Comparison of ENCODE assay signal across 17 mouse cellular contexts in the genomic region with DNA sequence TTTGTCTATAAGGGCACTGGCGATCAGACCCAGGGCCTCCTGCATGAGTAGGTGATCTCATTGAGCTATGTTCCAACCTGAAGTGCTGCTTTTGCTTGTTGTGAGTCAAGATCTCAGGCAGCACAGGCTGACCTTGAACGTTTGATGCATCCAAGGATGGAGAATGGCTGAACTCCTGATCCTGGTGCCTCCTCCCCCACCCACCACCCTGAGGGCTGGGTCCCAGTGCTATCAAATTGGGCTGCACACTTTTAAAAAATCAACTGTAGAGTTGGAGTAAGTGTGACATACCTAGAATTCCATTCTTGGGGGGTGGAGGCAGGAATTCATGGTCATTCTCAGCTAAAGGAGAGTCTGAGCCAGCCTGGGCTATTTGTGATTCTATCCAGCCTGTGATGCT. TPM values are rescaled to one million over a fixed set of nuclear protein-coding genes. Genes with fewer than 3 reads are reported as not detected.
"Had no signal": no experiment of that assay in that cellular context is flagged by ENCODE, and none has a peak within 500 bp of the region (broad histone marks: within the 10 kb centered on the region; RNA-seq: fewer than 3 reads in every experiment).

No protein-coding gene starts in this region.

- DNase-seq: lung, adult 2 months; lung, postnatal 14 days; lung, postnatal 36 days; right cerebral cortex, postnatal 14 days; thymus, adult 2 months; thymus, postnatal 36 days had no signal

- H3K4me3 ChIP-seq: lung, embryonic 15.5 days; megakaryocyte, embryonic 14.5 days; midbrain, embryonic 13.5 days; midbrain, embryonic 15.5 days; neural tube, embryonic 12.5 days; stomach, embryonic 15.5 days had no signal

- H3K9ac ChIP-seq: lung, embryonic 15.5 days; midbrain, embryonic 13.5 days; midbrain, embryonic 15.5 days; neural tube, embryonic 12.5 days; stomach, embryonic 15.5 days had no signal

- H3K36me3 ChIP-seq: lung, embryonic 15.5 days; midbrain, embryonic 13.5 days; midbrain, embryonic 15.5 days; neural tube, embryonic 12.5 days; stomach, embryonic 15.5 days had no signal

- H3K4me2 ChIP-seq: lung, embryonic 15.5 days; midbrain, embryonic 11.5 days; midbrain, embryonic 13.5 days; midbrain, embryonic 15.5 days; neural tube, embryonic 12.5 days; stomach, embryonic 15.5 days had no signal

- H3K27ac ChIP-seq: lung, embryonic 15.5 days; macrophage; midbrain, embryonic 13.5 days; midbrain, embryonic 15.5 days; neural tube, embryonic 12.5 days; stomach, embryonic 15.5 days; stomach, postnatal 0 days had no signal

- ATAC-seq: lung, postnatal 0 days; midbrain, embryonic 13.5 days; midbrain, embryonic 15.5 days had no signal

- H3K9me3 ChIP-seq: lung, embryonic 15.5 days; megakaryocyte, embryonic 14.5 days; midbrain, embryonic 13.5 days; midbrain, embryonic 15.5 days; neural tube, embryonic 12.5 days; stomach, embryonic 15.5 days had no signal

- H3K27me3 ChIP-seq: lung, embryonic 15.5 days; megakaryocyte, embryonic 14.5 days; midbrain, embryonic 13.5 days; midbrain, embryonic 15.5 days; neural tube, embryonic 12.5 days; stomach, embryonic 15.5 days had no signal

- H3K4me1 ChIP-seq: lung, embryonic 15.5 days; midbrain, embryonic 13.5 days; midbrain, embryonic 15.5 days; neural tube, embryonic 12.5 days; stomach, embryonic 15.5 days had no signal

RNA-seq across cellular contexts. Expression of a gene that starts 39.3 kb away (rescaled TPM):
- total RNA-seq: monocyte, adult 5-6 weeks had no signal
- polyA plus RNA-seq: macrophage had no signal
